Mouse (Mus musculus): ENCODE results near the gene Cyth2. TPM values are rescaled to one million over a fixed set of nuclear protein-coding genes. Genes with fewer than 3 reads are reported as not detected.

The Cyth2 gene
- polyA plus RNA-seq, 1 experiment: 21.7 TPM

DNA sequence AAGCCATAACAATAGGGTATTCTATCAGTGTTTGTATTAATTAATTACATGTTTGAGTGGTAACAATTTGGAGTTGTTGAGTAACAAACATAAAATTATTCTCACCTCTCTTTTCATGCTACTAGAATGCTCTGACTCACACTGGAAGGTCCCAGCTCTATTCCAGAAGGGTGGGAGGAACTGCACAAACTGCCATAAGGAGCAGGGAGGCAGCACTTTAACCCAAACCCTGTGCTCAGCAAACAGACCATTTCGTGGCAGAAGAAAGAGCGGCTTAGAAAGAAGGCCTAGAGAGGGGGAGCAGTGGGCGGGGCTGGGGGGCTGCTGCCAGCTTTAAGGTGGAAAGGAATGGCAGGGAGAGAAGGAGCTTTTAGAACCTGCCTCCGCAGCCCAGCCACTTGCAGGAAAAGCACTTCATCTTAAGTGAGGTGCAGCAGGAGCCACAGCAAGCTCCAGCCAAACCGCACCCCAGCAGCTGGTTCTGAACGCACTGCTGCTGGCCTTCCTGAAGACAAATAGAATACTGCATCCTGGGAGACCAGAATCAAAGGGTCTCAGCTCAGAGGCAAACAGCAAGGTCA lies 34.2 kb upstream of the Cyth2 start:
- Histone ChIP-seq H3K36me3 (ENCODE audit: control insufficient read depth, insufficient read depth, low read length) (no peaks in the 10 kb centered on the region), H3K4me3 (ENCODE audit: extremely low read depth, insufficient read depth, insufficient read length) (no peak overlapping the region), H3K27me3 (ENCODE audit: control insufficient read depth, insufficient read depth, low read length) (no peaks in the 10 kb centered on the region), H3K4me1 (ENCODE audit: control insufficient read depth, insufficient read depth, insufficient read length) (no peaks in the 10 kb centered on the region), H3K27ac (ENCODE audit: insufficient read depth, low read length) (no peak overlapping the region)
- TF ChIP-seq POLR2A (IDR thresholded peaks at IDR 0.05; ENCODE audit: low read depth, low read length) (no peak), CTCF (IDR thresholded peaks at IDR 0.05; ENCODE audit: extremely low read depth, insufficient read depth, insufficient read length, insufficient replicate concordance) (no peak)
- 44% methylated on average over 6 of the region's 6 CpGs for WGBS
- DNase-seq (ENCODE audit: low read depth in 1 of 2, low spot score in 2 of 2): no peak

DNA sequence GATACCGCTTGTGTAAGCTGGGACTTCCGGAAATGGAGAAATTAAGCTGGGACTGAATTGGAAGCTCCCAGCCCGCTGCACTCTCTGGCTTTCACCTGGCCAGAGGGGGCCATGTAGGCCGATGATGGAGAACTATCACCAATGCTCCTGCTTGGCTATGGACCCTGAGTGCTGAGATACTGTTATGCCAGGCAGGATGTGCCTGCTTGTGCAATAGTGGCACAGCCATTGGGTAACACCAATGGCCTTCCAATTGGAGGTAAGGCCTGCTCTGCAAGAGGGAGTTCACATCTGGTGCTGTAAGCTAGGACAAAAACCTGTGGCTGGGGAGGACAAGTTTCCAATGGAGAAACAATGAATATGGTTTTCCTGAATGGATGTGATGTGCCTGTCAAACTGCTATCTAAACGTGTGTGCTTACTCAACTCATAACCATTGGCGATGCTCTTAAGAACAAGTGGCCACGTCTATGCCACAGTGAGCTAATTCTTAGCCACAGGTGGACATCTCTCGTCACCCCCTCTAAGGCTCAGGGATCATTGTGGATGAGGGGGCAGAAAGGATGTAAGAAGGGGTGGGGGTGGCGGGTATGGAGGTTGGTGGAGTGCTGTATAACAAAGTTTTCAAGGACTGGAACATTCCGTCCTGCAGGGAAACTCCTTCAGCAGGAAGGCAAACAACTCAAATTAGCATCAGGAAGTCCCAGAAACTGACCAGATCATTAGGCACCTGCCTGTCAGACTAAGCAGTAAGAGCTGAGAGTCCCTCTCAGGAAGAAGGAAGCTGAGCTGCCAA lies 28.8 kb upstream of the Cyth2 start:
- no peaks in the 10 kb centered on the region for H3K36me3 ChIP-seq (ENCODE audit: control insufficient read depth, insufficient read depth, low read length)
- no peak overlapping the region for H3K27ac ChIP-seq (ENCODE audit: insufficient read depth, low read length)
- no peaks in the 10 kb centered on the region for H3K27me3 ChIP-seq (ENCODE audit: control insufficient read depth, insufficient read depth, low read length)
- no peak for DNase-seq (ENCODE audit: low read depth in 1 of 2, low spot score in 2 of 2)
- no peaks in the 10 kb centered on the region for H3K4me1 ChIP-seq (ENCODE audit: control insufficient read depth, insufficient read depth, insufficient read length)
- TF ChIP-seq CTCF (IDR thresholded peaks at IDR 0.05; ENCODE audit: extremely low read depth, insufficient read depth, insufficient read length, insufficient replicate concordance): no peak
- no peak for TF ChIP-seq POLR2A (IDR thresholded peaks at IDR 0.05; ENCODE audit: low read depth, low read length)
- WGBS: 86% methylated on average over 10 of the region's 10 CpGs
- no peak overlapping the region for H3K4me3 ChIP-seq (ENCODE audit: extremely low read depth, insufficient read depth, insufficient read length)

DNA sequence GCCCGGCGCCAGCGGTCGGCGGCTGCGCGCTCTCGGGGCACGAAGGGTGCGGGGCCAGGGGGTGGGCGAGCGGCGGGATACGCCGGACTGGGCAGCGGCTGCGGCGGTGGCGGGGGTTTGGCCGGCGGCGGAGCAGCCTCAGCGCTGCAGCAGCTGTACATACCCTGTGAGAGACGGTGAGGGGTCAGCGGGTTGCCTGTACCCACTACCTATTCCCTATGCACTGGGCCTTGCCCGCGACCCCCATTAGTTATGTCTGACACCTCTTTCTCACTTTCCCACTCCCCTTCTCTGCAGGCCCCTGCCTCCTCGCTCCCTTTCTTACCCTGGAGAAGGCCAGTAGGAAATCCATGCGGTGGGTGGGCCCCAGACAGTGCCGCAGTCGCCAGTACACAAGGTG lies 19.5 kb upstream of the Cyth2 start:
- Histone ChIP-seq H3K4me3 (ENCODE audit: extremely low read depth, insufficient read depth, insufficient read length) (no peak overlapping the region), H3K27me3 (ENCODE audit: control insufficient read depth, insufficient read depth, low read length) (peaks cover 21% of the 10 kb centered on the region), H3K27ac (ENCODE audit: insufficient read depth, low read length) (no peak overlapping the region), H3K4me1 (ENCODE audit: control insufficient read depth, insufficient read depth, insufficient read length) (peaks cover 11% of the 10 kb centered on the region), H3K36me3 (ENCODE audit: control insufficient read depth, insufficient read depth, low read length) (no peaks in the 10 kb centered on the region)
- TF ChIP-seq POLR2A (IDR thresholded peaks at IDR 0.05; ENCODE audit: low read depth, low read length): no peak
- TF ChIP-seq CTCF (IDR thresholded peaks at IDR 0.05; ENCODE audit: extremely low read depth, insufficient read depth, insufficient read length, insufficient replicate concordance): no peak
- WGBS: 18% methylated on average over 20 of the region's 31 CpGs
- DNase-seq (ENCODE audit: low read depth in 1 of 2, low spot score in 2 of 2): no peak

DNA sequence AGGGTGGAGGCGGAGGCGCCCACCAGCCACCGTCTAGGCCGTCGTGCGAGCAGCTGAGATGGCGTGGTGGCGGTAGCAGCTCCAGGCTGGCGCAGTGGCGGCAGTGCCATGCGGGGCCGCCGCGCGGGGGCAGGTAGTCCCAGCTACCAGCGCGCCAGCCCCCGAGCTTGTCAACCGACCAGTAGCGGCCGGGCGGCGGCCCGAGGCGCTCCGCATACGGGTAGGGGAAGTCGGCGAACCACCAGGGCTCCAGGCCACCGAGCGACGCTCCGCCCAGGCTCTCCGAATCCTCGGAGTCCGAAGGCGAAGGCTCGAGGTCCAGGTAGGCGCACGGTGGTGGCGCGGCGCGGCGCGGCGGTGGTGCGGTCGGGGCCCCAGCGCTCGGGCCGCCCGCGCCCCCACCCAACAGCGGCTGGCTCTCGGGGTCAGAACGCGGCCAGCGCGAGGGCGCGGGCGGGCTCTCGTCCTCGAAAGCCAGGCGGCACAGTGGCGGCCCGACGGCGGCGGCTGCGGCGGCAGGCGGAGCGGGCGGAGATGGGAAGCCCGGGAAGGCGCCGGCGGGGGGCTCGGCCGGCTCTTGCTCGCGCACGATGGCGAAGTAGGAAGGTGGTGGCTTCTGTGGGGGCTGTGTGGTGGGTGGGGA lies 18.9 kb upstream of the Cyth2 start:
- Histone ChIP-seq H3K27ac (ENCODE audit: insufficient read depth, low read length) (no peak overlapping the region), H3K27me3 (ENCODE audit: control insufficient read depth, insufficient read depth, low read length) (peaks cover 21% of the 10 kb centered on the region), H3K36me3 (ENCODE audit: control insufficient read depth, insufficient read depth, low read length) (peaks cover 3% of the 10 kb centered on the region; the same call in 1 of the 2 replicates), H3K4me1 (ENCODE audit: control insufficient read depth, insufficient read depth, insufficient read length) (peaks cover 11% of the 10 kb centered on the region), H3K4me3 (ENCODE audit: extremely low read depth, insufficient read depth, insufficient read length) (no peak overlapping the region)
- DNase-seq (ENCODE audit: low read depth in 1 of 2, low spot score in 2 of 2): no peak
- TF ChIP-seq POLR2A (IDR thresholded peaks at IDR 0.05; ENCODE audit: low read depth, low read length) (no peak), CTCF (IDR thresholded peaks at IDR 0.05; ENCODE audit: extremely low read depth, insufficient read depth, insufficient read length, insufficient replicate concordance) (no peak)
- 2% methylated on average over 85 of the region's 86 CpGs for WGBS

DNA sequence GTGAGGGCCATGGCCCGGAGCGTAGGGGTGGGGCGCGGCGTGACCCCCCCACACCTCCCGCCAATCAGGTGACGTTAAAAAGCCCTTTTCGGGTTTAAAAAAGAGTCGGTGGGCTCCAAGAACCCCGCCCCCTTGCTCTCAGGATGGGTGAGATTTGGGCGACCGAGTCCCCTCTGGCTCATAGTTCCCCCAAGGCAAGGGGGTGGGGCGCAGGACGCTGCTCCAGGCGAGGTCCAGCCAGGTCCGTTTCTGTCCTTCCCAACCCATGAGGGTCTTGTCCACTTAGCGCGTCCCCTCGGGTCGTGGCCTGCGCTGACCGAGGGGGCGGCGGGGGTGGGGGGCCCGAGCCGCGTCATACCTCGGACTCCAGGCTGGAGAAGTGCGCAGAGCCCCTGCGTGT lies 18.0 kb upstream of the Cyth2 start:
- Histone ChIP-seq H3K27me3 (ENCODE audit: control insufficient read depth, insufficient read depth, low read length) (peaks cover 21% of the 10 kb centered on the region), H3K36me3 (ENCODE audit: control insufficient read depth, insufficient read depth, low read length) (peaks cover 7% of the 10 kb centered on the region), H3K4me3 (ENCODE audit: extremely low read depth, insufficient read depth, insufficient read length) (no peak overlapping the region), H3K4me1 (ENCODE audit: control insufficient read depth, insufficient read depth, insufficient read length) (peaks cover 11% of the 10 kb centered on the region), H3K27ac (ENCODE audit: insufficient read depth, low read length) (no peak overlapping the region)
- no peak for DNase-seq (ENCODE audit: low read depth in 1 of 2, low spot score in 2 of 2)
- no peak for TF ChIP-seq POLR2A (IDR thresholded peaks at IDR 0.05; ENCODE audit: low read depth, low read length)
- TF ChIP-seq CTCF (IDR thresholded peaks at IDR 0.05; ENCODE audit: extremely low read depth, insufficient read depth, insufficient read length, insufficient replicate concordance): no peak
- WGBS: 16% methylated on average over 30 of the region's 30 CpGs

DNA sequence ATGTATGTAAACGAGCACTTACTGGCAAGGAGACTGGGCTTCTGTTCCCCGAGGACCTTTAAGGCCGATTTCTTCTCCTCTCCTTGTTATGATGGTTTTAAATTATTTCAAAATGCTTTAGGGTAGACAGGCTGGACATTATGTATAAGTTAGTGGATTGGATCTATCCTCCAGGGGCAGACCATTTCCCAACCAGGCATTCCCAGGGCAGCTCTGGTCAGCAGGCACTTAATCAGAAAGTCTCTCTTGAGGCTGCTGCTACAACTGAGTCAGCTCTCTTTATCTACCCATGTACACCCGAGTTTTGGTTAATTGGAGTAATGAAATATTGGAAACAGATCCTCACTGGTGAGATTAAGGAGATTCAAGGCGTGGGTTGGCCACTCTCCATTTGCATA lies 16.7 kb upstream of the Cyth2 start:
- TF ChIP-seq POLR2A (IDR thresholded peaks at IDR 0.05; ENCODE audit: low read depth, low read length) (no peak), CTCF (IDR thresholded peaks at IDR 0.05; ENCODE audit: extremely low read depth, insufficient read depth, insufficient read length, insufficient replicate concordance) (no peak)
- Histone ChIP-seq H3K36me3 (ENCODE audit: control insufficient read depth, insufficient read depth, low read length) (peaks cover 13% of the 10 kb centered on the region), H3K27ac (ENCODE audit: insufficient read depth, low read length) (no peak overlapping the region), H3K4me1 (ENCODE audit: control insufficient read depth, insufficient read depth, insufficient read length) (peaks cover 11% of the 10 kb centered on the region), H3K27me3 (ENCODE audit: control insufficient read depth, insufficient read depth, low read length) (peaks cover 21% of the 10 kb centered on the region), H3K4me3 (ENCODE audit: extremely low read depth, insufficient read depth, insufficient read length) (peak overlapping the region; percentile 93)
- DNase-seq (ENCODE audit: low read depth in 1 of 2, low spot score in 2 of 2): no peak
- WGBS: 24% methylated on average over 5 of the region's 5 CpGs
